Mouse (Mus musculus) spleen, adult 2 months (tissue): ENCODE data around the gene Fam71f2.

Experiments used
- CTCF ChIP-seq: fragments of 200-500 bp; IDR thresholded peaks from 2 replicates; pipeline ENCODE4 v1.5.1; 2011; ENCODE audit warnings: mild to moderate bottlenecking, inconsistent platforms; ENCODE audit not compliant: insufficient read depth, insufficient read length, insufficient replicate concordance; ENCODE audit errors: extremely low read depth
- POLR2A ChIP-seq: fragments of 200-500 bp; IDR thresholded peaks from 2 replicates; pipeline ENCODE4 v1.6.1; 2011; ENCODE audit warnings: low read depth, low read length, inconsistent platforms

DNA sequence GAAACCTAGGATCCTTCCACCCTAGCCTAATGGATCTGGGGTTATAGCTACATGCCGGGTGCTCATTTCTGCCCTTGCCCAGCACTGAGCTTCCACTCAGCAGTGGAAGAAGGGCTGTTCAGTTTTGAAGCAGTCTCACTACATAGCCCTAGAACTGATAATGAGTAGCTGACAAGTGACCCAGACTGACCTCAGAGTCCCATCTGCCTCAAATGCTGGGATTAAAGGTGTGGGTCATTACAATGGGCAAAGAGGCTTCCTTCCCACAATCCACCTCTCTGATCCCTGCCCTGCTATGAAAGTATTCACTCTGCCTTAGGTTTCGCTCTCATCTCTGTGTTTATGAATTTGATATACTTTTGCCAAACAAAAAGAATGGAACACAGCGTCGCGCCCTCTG is 2.6 kb upstream of the Fam71f2 start:
- TF ChIP-seq CTCF (no peak), POLR2A (no peak)
